Comparison of ENCODE assay signal across 8 mouse cellular contexts in genomic region chr1:72944805-72945749, GRCm38 (mm10).
A peak's percentile ranks its signal among the peaks of the same experiment; 100 is the strongest.
DNase-seq lines count a peak whose midpoint lies in the region; ATAC-seq and TF ChIP-seq lines count a peak whose summit lies in the region.

No protein-coding gene starts in this region.

- H3K36me3 ChIP-seq in hindbrain, embryonic 10.5 days, result no peaks in the 10 kb centered on the region
- no peaks in the 10 kb centered on the region for H3K36me3 ChIP-seq in lung, embryonic 15.5 days
- no peaks in the 10 kb centered on the region for H3K36me3 ChIP-seq in stomach, postnatal 0 days (ENCODE audit: control insufficient read depth, insufficient read depth, low read length)

- H3K4me1 ChIP-seq in lung, adult 2 months (ENCODE audit: control insufficient read depth, insufficient read depth, low read length), result no peaks in the 10 kb centered on the region; the same call in 1 of the 2 replicates
- H3K4me1 ChIP-seq in hindbrain, embryonic 10.5 days (replicated peaks), result peaks cover 27% of the 10 kb centered on the region
- peaks cover 29% of the 10 kb centered on the region for H3K4me1 ChIP-seq in lung, embryonic 15.5 days
- peaks cover 7% of the 10 kb centered on the region; the same call in 1 of the 2 replicates for H3K4me1 ChIP-seq in stomach, postnatal 0 days (replicated peaks; ENCODE audit: control insufficient read depth, insufficient read depth)

- no peak overlapping the region for H3K9ac ChIP-seq in lung, embryonic 15.5 days
- H3K9ac ChIP-seq in stomach, postnatal 0 days (ENCODE audit: low read length), result no peak overlapping the region; the same call in 1 of the 2 replicates

- intact Hi-C loops in left cerebral cortex, adult 2 months (cut with DNase I), result no loop called here

- DNase-seq in lung, adult 2 months, result peak; percentile 9
- no peak for DNase-seq in lung, postnatal 14 days
- peak; percentile 59 for DNase-seq in hindbrain, embryonic 10.5 days (ENCODE audit: low spot score)
- peak; percentile 47 for DNase-seq in stomach, postnatal 0 days (ENCODE audit: low spot score)
- no peak for DNase-seq in left cerebral cortex, adult 2 months (ENCODE audit: extremely low spot score in 1 of 2, low spot score in 2 of 2)
- no peak for DNase-seq in frontal cortex, postnatal 25 days (ENCODE audit: low spot score in 2 of 2)
- DNase-seq in adrenal gland, postnatal 14 days, result no peak

- H3K4me2 ChIP-seq in lung, embryonic 15.5 days, result peak overlapping the region; percentile 37
- peak overlapping the region; percentile 37 for H3K4me2 ChIP-seq in stomach, postnatal 0 days (replicated peaks; ENCODE audit: low read depth)

- no peak for TF ChIP-seq EP300 in stomach, postnatal 0 days (optimal IDR thresholded peaks at IDR 0.05)

- no peak for TF ChIP-seq CTCF in lung, adult 2 months (IDR thresholded peaks at IDR 0.05; ENCODE audit: insufficient read depth, low read length)
- no peak for TF ChIP-seq CTCF in stomach, postnatal 0 days (IDR thresholded peaks at IDR 0.05; ENCODE audit: low read depth)
- TF ChIP-seq CTCF in left cerebral cortex, adult 2 months (IDR thresholded peaks at IDR 0.05), result no peak

- H3K4me3 ChIP-seq in lung, adult 2 months (replicated peaks; ENCODE audit: extremely low read depth, low read depth, low read length), result no peak overlapping the region
- peak overlapping the region; percentile 39 for H3K4me3 ChIP-seq in hindbrain, embryonic 10.5 days
- H3K4me3 ChIP-seq in lung, embryonic 15.5 days, result no peak overlapping the region
- 0 out of 2 replicates have a peak overlapping the region, but pooled peaks have one; percentile 4 for H3K4me3 ChIP-seq in stomach, postnatal 0 days (ENCODE audit: low read depth, low read length)
- no peak overlapping the region for H3K4me3 ChIP-seq in left cerebral cortex, adult 2 months

- H3K27ac ChIP-seq in hindbrain, embryonic 10.5 days, result peak overlapping the region; percentile 81
- H3K27ac ChIP-seq in lung, embryonic 15.5 days, result peak overlapping the region; percentile 72
- 0 out of 2 replicates have a peak overlapping the region, but pooled peaks have one; percentile 56 for H3K27ac ChIP-seq in stomach, postnatal 0 days (replicated peaks)
- no peak overlapping the region for H3K27ac ChIP-seq in left cerebral cortex, adult 2 months

- peaks cover 8% of the 10 kb centered on the region; the same call in 1 of the 2 replicates for H3K27me3 ChIP-seq in hindbrain, embryonic 10.5 days (ENCODE audit: insufficient read depth, poor library complexity, severe bottlenecking)
- no peaks in the 10 kb centered on the region for H3K27me3 ChIP-seq in lung, embryonic 15.5 days
- no peaks in the 10 kb centered on the region for H3K27me3 ChIP-seq in stomach, postnatal 0 days (ENCODE audit: control insufficient read depth, insufficient read depth, low read length)

- no peaks in the 10 kb centered on the region for H3K9me3 ChIP-seq in hindbrain, embryonic 10.5 days
- no peaks in the 10 kb centered on the region for H3K9me3 ChIP-seq in lung, embryonic 15.5 days
- H3K9me3 ChIP-seq in stomach, postnatal 0 days (ENCODE audit: control insufficient read depth, low read length), result no peaks in the 10 kb centered on the region

- 16% methylated on average over 21 of the region's 21 CpGs for WGBS in lung, adult 2 months
- WGBS in hindbrain, embryonic 10.5 days, result 7% methylated on average over 21 of the region's 21 CpGs
- 11% methylated on average over 21 of the region's 21 CpGs for WGBS in lung, embryonic 15.5 days
- WGBS in stomach, postnatal 0 days, result 17% methylated on average over 21 of the region's 21 CpGs

- peak; percentile 71 for ATAC-seq in lung, embryonic 15.5 days (ENCODE audit: borderline replicate concordance, extremely low read depth, low FRiP score, low TSS enrichment)
- 0 out of 2 replicates have a peak, but pooled peaks have one; percentile 29 for ATAC-seq in stomach, postnatal 0 days (ENCODE audit: low FRiP score, low TSS enrichment)

- no peak for TF ChIP-seq POLR2A in lung, adult 2 months (IDR thresholded peaks at IDR 0.05; ENCODE audit: borderline replicate concordance, extremely low read depth, low read depth, low read length)

Comparison
In these comparisons a context has a peak if more than half of its experiments do, and no peak if none do; other contexts are left out.
1. DNase-seq: peak in lung, adult 2 months (single experiment), hindbrain, embryonic 10.5 days (single experiment) and stomach, postnatal 0 days (single experiment); none in lung, postnatal 14 days (single experiment), left cerebral cortex, adult 2 months (0 of 2), frontal cortex, postnatal 25 days (0 of 2) and adrenal gland, postnatal 14 days (single experiment).
2. H3K4me3 ChIP-seq: peak in hindbrain, embryonic 10.5 days (single experiment) and stomach, postnatal 0 days (single experiment); none in lung, adult 2 months (single experiment), lung, embryonic 15.5 days (single experiment) and left cerebral cortex, adult 2 months (single experiment).